Mouse (Mus musculus) splenic B cell, adult 2 months (primary cell): ENCODE data around the gene Mrpl2.

Experiments used
- DNase-seq: peaks from one replicate; pipeline ENCODE4 v3.0.0-alpha.2; 2011; ENCODE audit warnings: low read depth, low spot score
- H3K27me3 ChIP-seq: 2 replicates; pipeline ENCODE4 v1.6.1; 2012; ENCODE audit warnings: mild to moderate bottlenecking, low read length, moderate library complexity, mixed read lengths; ENCODE audit not compliant: control insufficient read depth, poor library complexity, insufficient read depth, severe bottlenecking
- H3K36me3 ChIP-seq: 2 replicates; pipeline ENCODE4 v1.6.1; 2012; ENCODE audit warnings: mild to moderate bottlenecking, low read length, moderate library complexity, mixed read lengths; ENCODE audit not compliant: control insufficient read depth, poor library complexity, insufficient read depth, severe bottlenecking

Mrpl2 gene

DNA sequence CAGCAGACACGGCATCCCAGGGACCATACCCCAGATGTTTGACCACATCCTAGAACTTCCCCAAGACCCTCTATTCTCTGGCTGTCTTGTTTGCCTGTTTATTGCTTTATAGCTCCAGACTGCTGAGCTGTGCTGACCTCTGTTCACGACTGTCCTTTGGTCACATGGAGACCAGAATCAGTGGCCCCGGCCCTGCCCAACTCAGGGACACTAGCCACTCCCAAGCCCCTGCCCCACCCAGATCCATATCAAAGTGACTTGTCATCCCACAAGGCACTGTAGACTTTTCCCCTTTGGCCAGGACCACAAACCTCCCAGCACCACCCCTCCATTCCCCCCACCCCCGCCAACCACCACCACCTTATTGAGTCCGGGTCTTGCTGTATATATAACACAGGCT, 53.2 kb downstream of the Mrpl2 start:
- DNase-seq: no peak
- Histone ChIP-seq H3K36me3 (no peaks in the 10 kb centered on the region), H3K27me3 (no peaks in the 10 kb centered on the region)
